Mouse (Mus musculus): Measurements from ENCODE around the gene Scube1. TPM values are rescaled to one million over a fixed set of nuclear protein-coding genes. Genes with fewer than 3 reads are reported as not detected.

Scube1 gene
- polyA plus RNA-seq, 1 experiment = not detected

GRCm38 (mm10) chr15:83700593-83700923, 24.3 kb downstream of the Scube1 start:
- Histone ChIP-seq H3K4me1 (ENCODE audit: control insufficient read depth, insufficient read depth, low read length) (no peaks in the 10 kb centered on the region), H3K27ac (ENCODE audit: control insufficient read depth, insufficient read depth, low read depth, low read length, poor library complexity) (no peak overlapping the region), H3K4me3 (replicated peaks; ENCODE audit: control insufficient read depth, low read depth, low read length) (no peak overlapping the region)
- TF ChIP-seq POLR2A (IDR thresholded peaks at IDR 0.05; ENCODE audit: borderline replicate concordance, control insufficient read depth, low read depth, low read length) (no peak), CTCF (IDR thresholded peaks at IDR 0.05; ENCODE audit: control insufficient read depth, insufficient read depth, low read length) (no peak)
- 88% methylated on average over 13 of the region's 13 CpGs for WGBS

GRCm38 (mm10) chr15:83699834-83700592, 24.8 kb downstream of the Scube1 start:
- no peak overlapping the region for H3K4me3 ChIP-seq (replicated peaks; ENCODE audit: control insufficient read depth, low read depth, low read length)
- H3K27ac ChIP-seq (ENCODE audit: control insufficient read depth, insufficient read depth, low read depth, low read length, poor library complexity) = no peak overlapping the region
- TF ChIP-seq CTCF (IDR thresholded peaks at IDR 0.05; ENCODE audit: control insufficient read depth, insufficient read depth, low read length) (no peak), POLR2A (IDR thresholded peaks at IDR 0.05; ENCODE audit: borderline replicate concordance, control insufficient read depth, low read depth, low read length) (no peak)
- WGBS = 59% methylated on average over 11 of the region's 11 CpGs
- no peaks in the 10 kb centered on the region for H3K4me1 ChIP-seq (ENCODE audit: control insufficient read depth, insufficient read depth, low read length)

GRCm38 (mm10) chr15:83699132-83699833, 25.5 kb downstream of the Scube1 start:
- no peak overlapping the region for H3K4me3 ChIP-seq (replicated peaks; ENCODE audit: control insufficient read depth, low read depth, low read length)
- TF ChIP-seq CTCF (IDR thresholded peaks at IDR 0.05; ENCODE audit: control insufficient read depth, insufficient read depth, low read length) = no peak
- WGBS = 79% methylated on average over 20 of the region's 20 CpGs
- no peaks in the 10 kb centered on the region for H3K4me1 ChIP-seq (ENCODE audit: control insufficient read depth, insufficient read depth, low read length)
- no peak overlapping the region for H3K27ac ChIP-seq (ENCODE audit: control insufficient read depth, insufficient read depth, low read depth, low read length, poor library complexity)

- TF ChIP-seq CTCF (IDR thresholded peaks at IDR 0.05; ENCODE audit: control insufficient read depth, insufficient read depth, low read length) (no peak), POLR2A (IDR thresholded peaks at IDR 0.05; ENCODE audit: borderline replicate concordance, control insufficient read depth, low read depth, low read length) (no peak)
- WGBS = 77% methylated on average over 14 of the region's 14 CpGs
Measured at GRCm38 (mm10) chr15:83696681-83697381, 28.0 kb downstream of the Scube1 start.

GRCm38 (mm10) chr15:83695159-83695558, 29.7 kb downstream of the Scube1 start:
- TF ChIP-seq POLR2A (IDR thresholded peaks at IDR 0.05; ENCODE audit: borderline replicate concordance, control insufficient read depth, low read depth, low read length) = no peak
- no peak for TF ChIP-seq CTCF (IDR thresholded peaks at IDR 0.05; ENCODE audit: control insufficient read depth, insufficient read depth, low read length)
- WGBS = 68% methylated on average over 11 of the region's 11 CpGs
- Histone ChIP-seq H3K27ac (ENCODE audit: control insufficient read depth, insufficient read depth, low read depth, low read length, poor library complexity) (no peak overlapping the region), H3K4me3 (replicated peaks; ENCODE audit: control insufficient read depth, low read depth, low read length) (no peak overlapping the region), H3K4me1 (ENCODE audit: control insufficient read depth, insufficient read depth, low read length) (no peaks in the 10 kb centered on the region)

More at GRCm38 (mm10) chr15:83696681-83697381, 28.0 kb downstream of the Scube1 start:
- Histone ChIP-seq H3K4me1 (ENCODE audit: control insufficient read depth, insufficient read depth, low read length) (no peaks in the 10 kb centered on the region), H3K4me3 (replicated peaks; ENCODE audit: control insufficient read depth, low read depth, low read length) (no peak overlapping the region), H3K27ac (ENCODE audit: control insufficient read depth, insufficient read depth, low read depth, low read length, poor library complexity) (no peak overlapping the region)

GRCm38 (mm10) chr15:83691901-83692361, 32.9 kb downstream of the Scube1 start:
- 73% methylated on average over 8 of the region's 8 CpGs for WGBS
- H3K27ac ChIP-seq (ENCODE audit: control insufficient read depth, insufficient read depth, low read depth, low read length, poor library complexity) = no peak overlapping the region
- H3K4me3 ChIP-seq (replicated peaks; ENCODE audit: control insufficient read depth, low read depth, low read length) = no peak overlapping the region
- H3K4me1 ChIP-seq (ENCODE audit: control insufficient read depth, insufficient read depth, low read length) = no peaks in the 10 kb centered on the region
- no peak for TF ChIP-seq POLR2A (IDR thresholded peaks at IDR 0.05; ENCODE audit: borderline replicate concordance, control insufficient read depth, low read depth, low read length)
- TF ChIP-seq CTCF (IDR thresholded peaks at IDR 0.05; ENCODE audit: control insufficient read depth, insufficient read depth, low read length) = no peak

GRCm38 (mm10) chr15:83689946-83690345, 34.9 kb downstream of the Scube1 start:
- H3K27ac ChIP-seq (ENCODE audit: control insufficient read depth, insufficient read depth, low read depth, low read length, poor library complexity) = no peak overlapping the region
- WGBS = 87% methylated on average over 12 of the region's 12 CpGs
- no peak overlapping the region for H3K4me3 ChIP-seq (replicated peaks; ENCODE audit: control insufficient read depth, low read depth, low read length)
- TF ChIP-seq CTCF (IDR thresholded peaks at IDR 0.05; ENCODE audit: control insufficient read depth, insufficient read depth, low read length) (no peak), POLR2A (IDR thresholded peaks at IDR 0.05; ENCODE audit: borderline replicate concordance, control insufficient read depth, low read depth, low read length) (no peak)
- H3K4me1 ChIP-seq (ENCODE audit: control insufficient read depth, insufficient read depth, low read length) = no peaks in the 10 kb centered on the region

- Histone ChIP-seq H3K4me3 (replicated peaks; ENCODE audit: control insufficient read depth, low read depth, low read length) (no peak overlapping the region), H3K27ac (ENCODE audit: control insufficient read depth, insufficient read depth, low read depth, low read length, poor library complexity) (no peak overlapping the region), H3K4me1 (ENCODE audit: control insufficient read depth, insufficient read depth, low read length) (no peaks in the 10 kb centered on the region)
- WGBS = 65% methylated on average over 9 of the region's 9 CpGs
- no peak for TF ChIP-seq POLR2A (IDR thresholded peaks at IDR 0.05; ENCODE audit: borderline replicate concordance, control insufficient read depth, low read depth, low read length)
- TF ChIP-seq CTCF (IDR thresholded peaks at IDR 0.05; ENCODE audit: control insufficient read depth, insufficient read depth, low read length) = no peak
Measured at GRCm38 (mm10) chr15:83686601-83687000, 38.2 kb downstream of the Scube1 start.

Data from bone marrow, adult 2 months (tissue).